Mouse (Mus musculus): ENCODE measurements around the gene Krtap4-1. TPM values are rescaled to one million over a fixed set of nuclear protein-coding genes. Genes with fewer than 3 reads are reported as not detected.

Gene Krtap4-1
- polyA plus RNA-seq, 1 experiment from 2014 or later: not detected

Other genes starting within 250 kb of the Krtap4-1 start
- gene Krt10, start 238.9 kb downstream of the Krtap4-1 start, polyA plus RNA-seq (2015; fragmentation: Nextera tagmentation; extraction: Ambion mirVana): 22.8 and 27.5 TPM in 2 replicates
- 0.19 TPM in 1 of 2 replicates, not detected in the other for gene Krt12, start 206.0 kb downstream of the Krtap4-1 start, polyA plus RNA-seq (2015; fragmentation: Nextera tagmentation; extraction: Ambion mirVana)
- gene Krt20, start 190.1 kb downstream of the Krtap4-1 start, polyA plus RNA-seq (2015; fragmentation: Nextera tagmentation; extraction: Ambion mirVana): 0.10 and 0.19 TPM in 2 replicates
- gene Krt23, start 135.1 kb downstream of the Krtap4-1 start, polyA plus RNA-seq (2015; fragmentation: Nextera tagmentation; extraction: Ambion mirVana): 0.19 and 0.22 TPM in 2 replicates
- not detected in 2 replicates for gene Krt39, start 106.9 kb downstream of the Krtap4-1 start, polyA plus RNA-seq (2015; fragmentation: Nextera tagmentation; extraction: Ambion mirVana)
- not detected in 2 replicates for gene Krt40, start 85.1 kb downstream of the Krtap4-1 start, polyA plus RNA-seq (2015; fragmentation: Nextera tagmentation; extraction: Ambion mirVana)
- not detected in 2 replicates for gene Krtap3-3, start 77.4 kb downstream of the Krtap4-1 start, polyA plus RNA-seq (2015; fragmentation: Nextera tagmentation; extraction: Ambion mirVana)
- not detected in 2 replicates for gene Krtap3-2, start 71.4 kb downstream of the Krtap4-1 start, polyA plus RNA-seq (2015; fragmentation: Nextera tagmentation; extraction: Ambion mirVana)
- not detected in 2 replicates for gene Gm11939, start 68.8 kb downstream of the Krtap4-1 start, polyA plus RNA-seq (2015; fragmentation: Nextera tagmentation; extraction: Ambion mirVana)
- gene Krtap3-1, start 61.6 kb downstream of the Krtap4-1 start, polyA plus RNA-seq (2015; fragmentation: Nextera tagmentation; extraction: Ambion mirVana): not detected in 2 replicates
- not detected in 2 replicates for gene Krtap1-5, start 47.2 kb downstream of the Krtap4-1 start, polyA plus RNA-seq (2015; fragmentation: Nextera tagmentation; extraction: Ambion mirVana)
- gene Krtap1-4, start 44.6 kb downstream of the Krtap4-1 start, polyA plus RNA-seq (2015; fragmentation: Nextera tagmentation; extraction: Ambion mirVana): not detected in 2 replicates
- not detected in 2 replicates for gene Krtap1-3, start 36.9 kb downstream of the Krtap4-1 start, polyA plus RNA-seq (2015; fragmentation: Nextera tagmentation; extraction: Ambion mirVana)
- not detected in 2 replicates for gene Krtap9-3, start 30.1 kb downstream of the Krtap4-1 start, polyA plus RNA-seq (2015; fragmentation: Nextera tagmentation; extraction: Ambion mirVana)
- gene Gm11938, start 24.9 kb downstream of the Krtap4-1 start, polyA plus RNA-seq (2015; fragmentation: Nextera tagmentation; extraction: Ambion mirVana): not detected in 2 replicates
- not detected in 2 replicates for gene Gm11937, start 18.0 kb downstream of the Krtap4-1 start, polyA plus RNA-seq (2015; fragmentation: Nextera tagmentation; extraction: Ambion mirVana)
- not detected in 2 replicates for gene Krtap2-4, start 13.4 kb downstream of the Krtap4-1 start, polyA plus RNA-seq (2015; fragmentation: Nextera tagmentation; extraction: Ambion mirVana)
- not detected in 2 replicates for gene Gm11562, start 7.8 kb downstream of the Krtap4-1 start, polyA plus RNA-seq (2015; fragmentation: Nextera tagmentation; extraction: Ambion mirVana)
- not detected in 2 replicates for gene Krtap4-2, start 6.8 kb upstream of the Krtap4-1 start, polyA plus RNA-seq (2015; fragmentation: Nextera tagmentation; extraction: Ambion mirVana)
- not detected in 2 replicates for gene Krtap4-7, start 15.9 kb upstream of the Krtap4-1 start, polyA plus RNA-seq (2015; fragmentation: Nextera tagmentation; extraction: Ambion mirVana)
- not detected in 2 replicates for gene Gm11555, start 22.0 kb upstream of the Krtap4-1 start, polyA plus RNA-seq (2015; fragmentation: Nextera tagmentation; extraction: Ambion mirVana)
- not detected in 2 replicates for gene Gm11563, start 30.7 kb upstream of the Krtap4-1 start, polyA plus RNA-seq (2015; fragmentation: Nextera tagmentation; extraction: Ambion mirVana)
- gene Krtap4-6, start 37.7 kb upstream of the Krtap4-1 start, polyA plus RNA-seq (2015; fragmentation: Nextera tagmentation; extraction: Ambion mirVana): not detected in 2 replicates
- gene Gm14190, start 62.5 kb upstream of the Krtap4-1 start, polyA plus RNA-seq (2015; fragmentation: Nextera tagmentation; extraction: Ambion mirVana): not detected in 2 replicates
- not detected in 2 replicates for gene Gm14180, start 106.1 kb upstream of the Krtap4-1 start, polyA plus RNA-seq (2015; fragmentation: Nextera tagmentation; extraction: Ambion mirVana)
- not detected in 2 replicates for gene Gm11595, start 144.7 kb upstream of the Krtap4-1 start, polyA plus RNA-seq (2015; fragmentation: Nextera tagmentation; extraction: Ambion mirVana)
- gene Krtap4-8, start 152.5 kb upstream of the Krtap4-1 start, polyA plus RNA-seq (2015; fragmentation: Nextera tagmentation; extraction: Ambion mirVana): not detected in 2 replicates
- not detected in 2 replicates for gene Krtap4-9, start 157.0 kb upstream of the Krtap4-1 start, polyA plus RNA-seq (2015; fragmentation: Nextera tagmentation; extraction: Ambion mirVana)
- gene Gm11596, start 165.2 kb upstream of the Krtap4-1 start, polyA plus RNA-seq (2015; fragmentation: Nextera tagmentation; extraction: Ambion mirVana): not detected in 2 replicates
- not detected in 2 replicates for gene Gm11569, start 170.7 kb upstream of the Krtap4-1 start, polyA plus RNA-seq (2015; fragmentation: Nextera tagmentation; extraction: Ambion mirVana)
- not detected in 2 replicates for gene Gm11554, start 176.2 kb upstream of the Krtap4-1 start, polyA plus RNA-seq (2015; fragmentation: Nextera tagmentation; extraction: Ambion mirVana)
- not detected in 2 replicates for gene Krtap4-13, start 181.7 kb upstream of the Krtap4-1 start, polyA plus RNA-seq (2015; fragmentation: Nextera tagmentation; extraction: Ambion mirVana)
- gene Gm11564, start 187.4 kb upstream of the Krtap4-1 start, polyA plus RNA-seq (2015; fragmentation: Nextera tagmentation; extraction: Ambion mirVana): not detected in 2 replicates
- gene 2300003K06Rik, start 209.8 kb upstream of the Krtap4-1 start, polyA plus RNA-seq (2015; fragmentation: Nextera tagmentation; extraction: Ambion mirVana): not detected in 2 replicates
- gene Krtap4-16, start 223.4 kb upstream of the Krtap4-1 start, polyA plus RNA-seq (2015; fragmentation: Nextera tagmentation; extraction: Ambion mirVana): not detected in 2 replicates
- not detected in 2 replicates for gene Gm11568, start 229.7 kb upstream of the Krtap4-1 start, polyA plus RNA-seq (2015; fragmentation: Nextera tagmentation; extraction: Ambion mirVana)
- gene Gm11559, start 236.2 kb upstream of the Krtap4-1 start, polyA plus RNA-seq (2015; fragmentation: Nextera tagmentation; extraction: Ambion mirVana): not detected in 2 replicates
- gene Krtap9-1, start 245.2 kb upstream of the Krtap4-1 start, polyA plus RNA-seq (2015; fragmentation: Nextera tagmentation; extraction: Ambion mirVana): not detected in 2 replicates